Mouse (Mus musculus) embryonic facial prominence, embryonic 12.5 days (tissue): ENCODE results near the gene Rom1. TPM values are rescaled to one million over a fixed set of nuclear protein-coding genes. Genes with fewer than 3 reads are reported as not detected.

Experiments used
- ATAC-seq: fragments of 200-750 bp; cut with Nextera tagmentation; 2 replicates; pipeline ENCODE4 v1.8.0; 2017; ENCODE audit not compliant: insufficient number of reproducible peaks, insufficient read depth, low FRiP score, low TSS enrichment
- H3K27ac ChIP-seq: fragments of 300-500 bp; sonication (generic); 2 replicates; pipeline ENCODE4 v1.5.1; 2016; ENCODE audit warnings: mild to moderate bottlenecking
- H3K27me3 ChIP-seq: fragments of 300-500 bp; sonication (generic); 2 replicates; pipeline ENCODE4 v1.6.1; 2016; ENCODE audit warnings: mild to moderate bottlenecking, moderate library complexity
- H3K36me3 ChIP-seq: fragments of 300-500 bp; sonication (generic); 2 replicates; pipeline ENCODE4 v1.6.1; 2016; ENCODE audit warnings: mild to moderate bottlenecking
- H3K4me1 ChIP-seq: fragments of 300-500 bp; sonication (generic); 2 replicates; pipeline ENCODE4 v1.6.1; 2016
- H3K4me2 ChIP-seq: fragments of 300-500 bp; sonication (generic); replicated peaks from 2 replicates; pipeline ENCODE4 v1.6.1; 2016; ENCODE audit warnings: mild to moderate bottlenecking, moderate library complexity
- H3K4me3 ChIP-seq: fragments of 300-500 bp; sonication (generic); 2 replicates; pipeline ENCODE4 v1.5.1; 2016; ENCODE audit warnings: mild to moderate bottlenecking
- H3K9ac ChIP-seq: fragments of 300-500 bp; sonication (generic); 2 replicates; pipeline ENCODE4 v1.6.1; 2016; ENCODE audit warnings: mild to moderate bottlenecking, moderate library complexity
- H3K9me3 ChIP-seq: fragments of 300-500 bp; sonication (generic); 2 replicates; pipeline ENCODE4 v1.6.1; 2016; ENCODE audit warnings: mild to moderate bottlenecking, moderate library complexity
- WGBS: fragments of 180-500 bp; shearing (Covaris S2); methylation state at CpG from one replicate; pipeline ENCODE4 v1.1.7; 2016; 5-methylcytosine and 5-hydroxymethylcytosine counted together
- polyA plus RNA-seq: library from polyadenylated mRNA; unstranded; fragments of >200 nt; fragmentation: Nextera tagmentation; extraction: Ambion mirVana; gene quantifications from 2 replicates; pipeline ENCODE4 v1.2.1, GENCODE M21; 2016

Rom1 gene
- polyA plus RNA-seq, 1 experiment from 2014 or later = 2.7 TPM

GRCm38 (mm10) chr19:8895397-8895960, 33.7 kb downstream of the Rom1 start:
- 91% methylated on average over 9 of the region's 9 CpGs for WGBS
- H3K9ac ChIP-seq = no peak overlapping the region
- no peaks in the 10 kb centered on the region for H3K27me3 ChIP-seq
- no peak overlapping the region for H3K4me3 ChIP-seq
- H3K36me3 ChIP-seq = peaks cover 29% of the 10 kb centered on the region
- H3K9me3 ChIP-seq = no peaks in the 10 kb centered on the region
- no peak for ATAC-seq
- H3K27ac ChIP-seq = no peak overlapping the region
- peaks cover 30% of the 10 kb centered on the region for H3K4me1 ChIP-seq
- H3K4me2 ChIP-seq = no peak overlapping the region

DNA sequence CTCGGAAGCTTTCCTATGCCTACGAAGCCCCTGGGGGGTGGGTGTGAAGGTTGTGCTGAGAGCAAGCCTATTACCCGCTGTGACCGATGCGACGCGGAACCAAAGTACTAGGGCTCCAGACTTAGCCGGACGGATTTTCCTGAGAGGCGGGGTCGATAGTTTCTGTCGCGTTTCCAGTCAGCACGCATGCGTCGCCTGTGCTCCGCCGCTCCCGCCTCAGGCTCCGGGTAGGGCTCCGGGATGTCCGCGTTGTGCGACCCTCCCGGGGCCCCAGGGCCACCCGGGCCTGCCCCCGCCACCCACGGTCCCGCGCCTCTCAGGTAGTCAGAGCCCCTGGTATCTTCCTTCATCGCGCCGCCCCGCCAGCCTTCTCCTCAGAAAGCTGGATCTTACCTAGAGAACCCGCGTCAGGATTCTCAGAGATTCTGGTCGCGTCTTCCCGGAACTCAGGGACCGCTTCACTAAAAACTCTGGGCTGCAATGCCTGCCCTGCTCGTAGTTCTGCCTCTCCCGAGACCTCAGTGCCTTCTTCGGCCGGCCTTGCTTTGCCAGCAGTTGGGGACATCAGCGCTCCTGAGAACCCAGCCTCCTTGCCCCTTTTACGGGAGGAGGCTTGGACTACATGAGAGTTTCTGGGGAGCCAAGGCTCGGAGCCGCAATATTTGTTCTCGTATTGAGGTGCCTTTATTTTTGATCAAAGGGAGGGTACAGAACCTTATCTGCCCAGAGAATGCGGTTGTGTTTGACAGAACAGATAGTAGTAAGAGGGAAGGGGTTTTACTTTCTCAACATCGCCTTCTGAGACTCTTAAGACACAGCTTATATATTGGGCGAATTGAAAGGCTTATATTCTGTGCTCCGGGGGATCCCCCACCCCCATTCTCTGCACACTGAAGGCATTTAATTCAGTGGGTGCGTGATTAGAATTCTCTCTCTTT, 36.1 kb downstream of the Rom1 start, which contains the start of gene Ints5:
Gene Ints5 (plus strand): TSS at position 177 of the 938 bp plus-strand sequence.
- Histone ChIP-seq H3K36me3 (peaks cover 32% of the 10 kb centered on the region), H3K9me3 (no peaks in the 10 kb centered on the region), H3K4me2 (peak within 1 kb of the TSS; percentile 81), H3K4me1 (peaks cover 23% of the 10 kb centered on the region), H3K27ac (peak within 1 kb of the TSS; percentile 86), H3K27me3 (no peaks in the 10 kb centered on the region), H3K9ac (peak within 1 kb of the TSS; percentile 88), H3K4me3 (peak within 1 kb of the TSS; percentile 83)
- peak; percentile 19; the same call in 1 of the 2 replicates for ATAC-seq
- 4% methylated on average over 54 of the region's 54 CpGs for WGBS

GRCm38 (mm10) chr19:8888511-8889385, 40.4 kb downstream of the Rom1 start, which contains the start of the genes 1810009A15Rik and Gm49416:
1810009A15Rik (plus strand) TSS chr19:8888853.
Gm49416 (plus strand) TSS chr19:8888926.
- Histone ChIP-seq H3K27ac (peak within 1 kb of the TSS; percentile 87), H3K36me3 (peaks cover 14% of the 10 kb centered on the region), H3K4me3 (peak within 1 kb of the TSS; percentile 69), H3K9me3 (no peaks in the 10 kb centered on the region), H3K4me1 (peaks cover 13% of the 10 kb centered on the region), H3K9ac (peak within 1 kb of the TSS; percentile 85), H3K27me3 (no peaks in the 10 kb centered on the region), H3K4me2 (peak within 1 kb of the TSS; percentile 81)
- under 1% methylated on average over 58 of the region's 58 CpGs for WGBS
- peak; percentile 90 for ATAC-seq

DNA sequence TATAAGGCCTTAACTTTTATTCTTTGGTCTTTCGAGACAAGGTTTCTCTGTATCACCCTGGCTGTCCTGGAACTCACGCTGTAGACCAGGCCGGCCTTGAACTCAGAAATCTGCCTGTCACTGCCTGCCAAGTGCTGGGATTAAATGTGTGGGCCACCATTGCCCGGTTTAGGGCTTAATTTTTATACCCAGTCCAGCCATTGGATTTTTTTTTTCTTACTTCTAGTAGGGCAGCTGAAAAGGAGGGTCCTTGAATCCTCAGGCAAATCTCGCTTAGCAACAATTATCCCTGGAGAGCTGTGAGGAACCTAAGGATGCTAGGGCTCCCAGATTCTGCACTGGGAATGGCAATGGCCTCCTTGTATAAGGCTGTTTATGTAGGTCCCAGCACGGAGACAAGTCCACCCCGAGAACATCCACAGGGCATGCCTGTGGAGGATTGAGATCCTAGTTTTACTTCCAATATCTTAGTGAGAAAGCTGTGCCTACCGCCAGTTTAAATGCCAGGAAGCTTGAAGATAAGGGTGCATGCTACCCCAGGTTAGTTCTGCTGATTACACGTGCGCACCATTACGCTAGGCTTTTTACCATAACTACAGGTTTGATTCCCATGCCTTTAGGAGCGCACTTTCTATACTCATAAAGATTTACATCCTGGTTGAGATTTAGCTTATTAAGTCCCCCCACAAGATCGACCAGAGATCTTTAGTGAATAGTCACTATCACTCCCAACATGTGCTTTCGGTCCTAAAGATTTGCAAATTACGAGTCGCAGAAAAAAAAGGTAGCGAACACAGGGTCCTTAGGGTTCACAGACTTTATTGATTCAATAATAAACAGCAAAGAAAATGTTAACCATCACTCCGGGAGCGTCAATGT, 41.3 kb downstream of the Rom1 start:
- H3K9me3 ChIP-seq = no peaks in the 10 kb centered on the region
- ATAC-seq = no peak
- peaks cover 14% of the 10 kb centered on the region for H3K36me3 ChIP-seq
- H3K27ac ChIP-seq = peak overlapping the region; percentile 85
- peak overlapping the region; percentile 81 for H3K4me2 ChIP-seq
- WGBS = 17% methylated on average over 19 of the region's 19 CpGs
- no peaks in the 10 kb centered on the region for H3K27me3 ChIP-seq
- peaks cover 10% of the 10 kb centered on the region; the same call in 1 of the 2 replicates for H3K4me1 ChIP-seq
- H3K9ac ChIP-seq = peak overlapping the region; percentile 85
- peak overlapping the region; percentile 69 for H3K4me3 ChIP-seq

- peaks cover 10% of the 10 kb centered on the region; the same call in 1 of the 2 replicates for H3K4me1 ChIP-seq
- H3K4me3 ChIP-seq = peak overlapping the region; percentile 69; the same call in 1 of the 2 replicates
- no peaks in the 10 kb centered on the region for H3K9me3 ChIP-seq
- H3K9ac ChIP-seq = no peak overlapping the region
- peaks cover 14% of the 10 kb centered on the region for H3K36me3 ChIP-seq
- ATAC-seq = no peak
- H3K4me2 ChIP-seq = peak overlapping the region; percentile 81
- no peaks in the 10 kb centered on the region for H3K27me3 ChIP-seq
- H3K27ac ChIP-seq = peak overlapping the region; percentile 85; the same call in 1 of the 2 replicates
- 35% methylated on average over 1 of the region's 1 CpGs for WGBS
These were observed 42.1 kb downstream of the Rom1 start for GRCm38 (mm10) chr19:8886916-8887584.

GRCm38 (mm10) chr19:8883616-8884015, 45.5 kb downstream of the Rom1 start, which contains the start of the genes Lbhd1 and Gm49403:
Lbhd1 (plus strand) TSS chr19:8883732.
Gm49403 (plus strand) TSS chr19:8883930.
- Histone ChIP-seq H3K4me1 (peaks cover 16% of the 10 kb centered on the region; the same call in 1 of the 2 replicates), H3K4me3 (no peak within 1 kb of the TSS), H3K4me2 (no peak within 1 kb of the TSS), H3K27me3 (no peaks in the 10 kb centered on the region), H3K36me3 (no peaks in the 10 kb centered on the region), H3K27ac (no peak within 1 kb of the TSS), H3K9me3 (no peaks in the 10 kb centered on the region), H3K9ac (no peak within 1 kb of the TSS)
- no peak for ATAC-seq
- WGBS = 78% methylated on average over 3 of the region's 3 CpGs

GRCm38 (mm10) chr19:8881034-8881392, 48.1 kb downstream of the Rom1 start:
- ATAC-seq = no peak
- WGBS = 20% methylated on average over 3 of the region's 3 CpGs
- Histone ChIP-seq H3K4me3 (peak overlapping the region; percentile 68), H3K9me3 (no peaks in the 10 kb centered on the region), H3K9ac (peak overlapping the region; percentile 89), H3K27me3 (no peaks in the 10 kb centered on the region), H3K4me1 (peaks cover 9% of the 10 kb centered on the region; the same call in 1 of the 2 replicates), H3K4me2 (peak overlapping the region; percentile 82), H3K27ac (no peak overlapping the region), H3K36me3 (peaks cover 16% of the 10 kb centered on the region)

GRCm38 (mm10) chr19:8880311-8881033, 48.7 kb downstream of the Rom1 start, which contains the start of gene Uqcc3:
Uqcc3 (minus strand) TSS chr19:8880923.
- ATAC-seq = peak; percentile 95
- under 1% methylated on average over 42 of the region's 42 CpGs for WGBS
- H3K27ac ChIP-seq = peak within 1 kb of the TSS; percentile 71

More at GRCm38 (mm10) chr19:8880311-8881033, 48.7 kb downstream of the Rom1 start, which contains the start of gene Uqcc3:
- H3K9ac ChIP-seq = peak within 1 kb of the TSS; percentile 89
- peaks cover 9% of the 10 kb centered on the region; the same call in 1 of the 2 replicates for H3K4me1 ChIP-seq
- no peaks in the 10 kb centered on the region for H3K9me3 ChIP-seq
- H3K27me3 ChIP-seq = no peaks in the 10 kb centered on the region
- H3K36me3 ChIP-seq = peaks cover 21% of the 10 kb centered on the region
- peak within 1 kb of the TSS; percentile 68 for H3K4me3 ChIP-seq
- H3K4me2 ChIP-seq = peak within 1 kb of the TSS; percentile 82
